Mouse (Mus musculus): ENCODE data around the gene Mief2.
A peak's percentile ranks its signal among the peaks of the same experiment; 100 is the strongest.

The Mief2 gene

DNA sequence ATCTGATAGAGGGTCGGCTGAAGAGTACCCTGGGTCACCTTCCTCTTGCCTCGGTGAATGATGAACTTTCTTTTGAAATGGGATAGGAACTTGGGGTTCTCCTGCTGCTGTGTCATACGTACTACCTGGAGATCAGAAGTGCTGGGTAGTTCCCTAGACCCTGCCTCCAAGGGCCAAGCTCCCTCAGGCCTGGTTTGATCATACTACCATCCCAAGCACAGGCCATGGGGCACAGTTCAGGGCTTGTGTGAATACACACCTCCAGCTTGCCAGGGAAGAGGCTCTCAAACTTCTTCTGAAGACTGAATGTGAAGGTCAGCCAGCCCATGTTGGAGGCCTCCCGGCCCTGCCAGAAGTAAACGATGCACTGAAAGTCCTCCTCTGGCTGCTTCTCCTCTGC, 12.4 kb upstream of the Mief2 start:
- no peak for DNase-seq (ENCODE audit: extremely low read depth, low read depth)

GRCm38 (mm10) chr11:60719263-60719662, 8.9 kb upstream of the Mief2 start:
- DNase-seq (ENCODE audit: extremely low read depth, low read depth), result no peak

GRCm38 (mm10) chr11:60726601-60727391, 1.4 kb upstream of the Mief2 start, which contains the start of gene Flii:
Flii (minus strand) TSS chr11:60727263.
- peak; percentile 31 for DNase-seq (ENCODE audit: extremely low read depth, low read depth)

DNA sequence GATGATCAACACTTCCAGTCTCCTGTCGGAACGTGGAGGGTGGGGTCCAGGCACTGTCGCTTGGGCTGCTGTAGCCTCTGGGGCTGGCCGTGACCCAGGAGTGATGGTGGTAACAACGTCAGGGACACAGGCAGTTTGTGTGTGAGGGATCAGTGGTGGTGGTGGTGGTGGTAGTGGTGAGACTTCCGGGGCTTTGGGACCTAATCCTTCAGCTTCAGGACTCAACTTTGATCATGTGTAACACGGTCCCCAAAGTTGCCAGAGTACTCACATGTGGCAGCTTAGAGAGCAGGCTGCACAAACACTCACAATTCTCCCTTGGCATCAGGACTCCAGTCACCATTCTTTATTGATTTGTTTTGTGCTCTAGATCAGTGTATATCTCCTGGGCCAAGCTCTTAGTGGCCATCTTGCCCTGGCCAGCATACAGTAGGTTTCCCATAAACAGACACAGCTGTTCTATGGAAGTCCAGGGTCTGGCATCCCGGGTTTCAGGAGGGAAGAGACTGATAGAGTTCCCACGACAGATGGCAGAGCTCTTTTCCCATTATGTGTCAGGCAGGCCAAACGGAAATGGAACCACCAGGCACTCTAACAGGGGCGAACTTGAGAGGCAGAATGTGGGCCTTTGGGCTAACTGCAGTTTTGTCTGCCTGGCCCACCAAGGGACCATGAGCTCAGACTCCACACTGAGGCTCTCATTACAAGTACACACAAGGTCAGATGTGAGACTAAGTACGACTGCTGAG, 632 bp upstream of the Mief2 start:
- DNase-seq (ENCODE audit: extremely low read depth, low read depth), result peak; percentile 33

DNA sequence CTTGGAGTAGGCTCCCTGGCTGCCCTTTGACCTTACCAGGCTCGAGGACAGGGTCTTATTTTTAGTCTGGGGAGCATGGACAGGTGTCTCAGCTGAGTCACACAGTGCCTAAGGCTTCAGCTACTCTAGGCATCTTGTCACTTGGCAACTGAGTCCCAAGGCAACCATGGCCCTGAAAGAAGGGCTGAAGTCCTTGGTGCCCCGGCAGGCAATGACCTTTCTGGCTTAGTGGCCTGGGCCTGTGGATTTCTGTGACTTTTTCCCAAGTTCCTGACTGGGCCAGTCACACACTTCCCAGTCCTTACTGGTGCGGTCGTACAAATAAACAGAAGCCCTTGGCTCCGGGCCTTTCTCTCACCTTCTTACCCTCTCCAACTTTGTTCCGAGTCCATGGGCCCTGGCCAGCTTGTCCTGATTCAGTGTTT, 1.0 kb downstream of the Mief2 start:
- no peak for DNase-seq (ENCODE audit: extremely low read depth, low read depth)

GRCm38 (mm10) chr11:60730169-60730568, 2.0 kb downstream of the Mief2 start:
- DNase-seq (ENCODE audit: extremely low read depth, low read depth), result no peak

GRCm38 (mm10) chr11:60731251-60731650, 3.1 kb downstream of the Mief2 start:
- DNase-seq (ENCODE audit: extremely low read depth, low read depth), result no peak

GRCm38 (mm10) chr11:60734206-60734605, 6.0 kb downstream of the Mief2 start:
- no peak for DNase-seq (ENCODE audit: extremely low read depth, low read depth)

- no peak for DNase-seq (ENCODE audit: extremely low read depth, low read depth)
Measured at GRCm38 (mm10) chr11:60735191-60735590, 7.0 kb downstream of the Mief2 start.

DNA sequence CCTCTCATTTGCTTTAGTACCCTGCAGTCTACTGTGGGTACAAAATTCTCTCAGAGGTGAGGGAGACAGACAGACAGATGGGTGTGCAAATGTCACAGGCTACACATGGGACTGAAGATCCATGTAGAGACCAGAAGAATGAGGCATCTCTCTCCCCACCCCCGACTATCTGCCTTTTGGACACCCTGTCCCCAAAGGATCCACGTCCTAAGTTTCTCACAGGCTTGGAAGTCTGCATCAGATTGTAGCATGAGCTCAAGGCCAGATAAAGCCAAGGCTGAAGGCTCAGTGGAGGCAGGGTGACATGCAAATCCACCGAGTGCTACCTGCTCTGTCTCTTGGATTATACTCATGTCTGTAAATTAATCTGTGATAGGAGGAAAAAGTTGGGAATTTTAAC, 8.3 kb downstream of the Mief2 start:
- no peak for DNase-seq (ENCODE audit: extremely low read depth, low read depth)

- DNase-seq (ENCODE audit: extremely low read depth, low read depth), result no peak
Measured at GRCm38 (mm10) chr11:60737450-60737849, 9.3 kb downstream of the Mief2 start.

DNA sequence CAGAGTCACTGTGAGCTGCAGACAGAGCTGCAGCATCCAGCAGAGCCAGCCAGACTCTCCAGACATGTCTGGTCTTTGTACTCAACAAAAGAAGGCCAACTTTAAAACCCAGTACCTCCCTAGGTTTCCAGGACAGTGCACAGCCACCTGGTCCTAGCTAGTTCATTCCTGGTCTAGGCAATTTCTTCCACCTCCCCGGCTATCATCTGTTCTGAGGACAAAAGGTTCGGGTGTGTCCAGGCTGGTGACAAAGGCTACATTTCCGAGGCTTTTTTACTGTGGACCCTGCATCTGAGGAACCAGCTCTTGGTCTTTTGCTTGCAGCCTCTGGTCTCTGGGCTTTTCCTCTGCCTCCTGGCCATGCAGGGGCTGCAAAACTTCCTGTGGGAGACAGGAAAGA, 12.1 kb downstream of the Mief2 start:
- DNase-seq (ENCODE audit: extremely low read depth, low read depth), result no peak

DNA sequence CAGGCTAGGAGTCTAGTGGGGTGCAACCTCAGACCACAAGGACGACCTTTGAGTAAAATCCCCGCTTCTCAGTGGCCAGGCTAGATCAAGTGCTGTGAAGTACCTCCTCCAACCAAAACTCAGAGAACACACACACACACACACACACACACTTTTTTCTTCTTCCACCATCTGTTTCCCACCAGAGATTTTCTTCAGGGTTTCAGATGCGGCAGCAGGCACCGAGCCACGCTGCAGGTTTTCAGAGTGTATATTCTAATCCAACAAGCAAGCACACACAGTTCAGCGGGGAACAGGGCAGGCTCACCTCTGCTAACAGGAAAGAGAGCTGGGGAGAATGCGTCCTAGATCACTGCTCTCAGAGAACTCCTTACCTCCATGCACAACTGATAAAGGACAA, 27.4 kb downstream of the Mief2 start:
- no peak for DNase-seq (ENCODE audit: extremely low read depth, low read depth)

- no peak for DNase-seq (ENCODE audit: extremely low read depth, low read depth)
Measured at GRCm38 (mm10) chr11:60761681-60762080, 33.5 kb downstream of the Mief2 start.

DNA sequence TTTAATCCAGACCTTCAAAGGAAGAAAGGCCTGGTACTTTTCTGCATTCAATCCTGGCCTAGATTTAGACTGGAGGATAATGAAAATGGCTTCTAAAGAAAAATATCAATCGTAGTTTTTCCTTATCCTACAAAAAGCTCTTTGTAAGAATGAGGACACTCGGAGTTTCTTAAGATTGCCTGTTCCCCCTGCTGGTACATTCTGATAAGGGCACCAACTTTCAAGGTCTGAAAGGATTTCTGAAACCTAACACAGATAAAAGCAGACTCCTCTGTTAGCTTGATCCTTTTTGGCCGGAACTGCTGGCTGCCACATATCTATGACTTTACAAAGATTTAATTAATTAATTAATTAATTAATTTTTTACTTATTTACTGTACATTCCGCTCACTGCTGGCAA, 38.8 kb downstream of the Mief2 start:
- DNase-seq (ENCODE audit: extremely low read depth, low read depth), result no peak

DNA sequence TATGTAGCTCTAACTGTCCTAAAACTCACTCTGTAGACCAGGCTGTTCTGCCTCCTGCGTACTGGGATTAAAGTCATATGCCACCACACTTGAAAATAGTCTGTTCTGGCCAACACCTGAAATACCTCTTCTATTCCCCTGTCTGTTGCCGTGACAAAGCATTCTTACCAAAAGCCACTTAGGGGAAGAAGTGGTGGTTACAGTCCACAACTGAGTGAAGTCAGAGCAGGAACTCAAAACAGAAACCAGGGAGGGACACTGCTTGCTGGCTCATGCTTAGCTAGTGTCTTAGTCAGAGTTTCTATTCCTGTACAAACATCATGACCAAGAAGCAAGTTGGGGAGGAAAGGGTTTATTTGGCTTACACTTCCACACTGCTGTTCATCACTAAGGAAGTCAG, 41.1 kb downstream of the Mief2 start:
- no peak for DNase-seq (ENCODE audit: extremely low read depth, low read depth)

GRCm38 (mm10) chr11:60770776-60771175, 42.6 kb downstream of the Mief2 start:
- no peak for DNase-seq (ENCODE audit: extremely low read depth, low read depth)

GRCm38 (mm10) chr11:60772161-60772560, 44.0 kb downstream of the Mief2 start:
- DNase-seq (ENCODE audit: extremely low read depth, low read depth), result no peak

DNA sequence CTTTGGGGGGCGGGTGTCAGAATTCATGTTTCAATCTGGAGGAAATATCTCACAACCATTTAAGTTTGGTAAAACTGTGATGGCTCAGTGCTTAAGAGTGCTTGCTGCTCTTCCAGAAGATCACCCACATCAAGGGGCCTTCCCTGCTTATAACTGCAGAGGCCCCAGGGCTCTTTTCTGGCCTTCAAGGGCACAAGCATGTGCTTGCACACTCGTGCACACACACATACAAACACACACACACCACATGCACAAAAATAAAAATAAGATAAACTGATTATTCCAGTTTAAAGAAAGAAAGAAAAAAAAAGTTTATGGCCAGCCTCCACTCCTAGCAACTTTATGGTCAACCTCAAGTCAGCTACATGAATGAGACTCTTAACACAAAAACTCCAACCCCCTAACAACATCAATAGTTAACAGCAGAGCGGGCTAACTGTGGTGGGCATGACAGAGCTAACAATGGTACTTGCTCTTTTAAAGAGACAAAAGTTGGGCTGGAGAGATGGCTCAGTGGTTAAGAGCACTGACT, 46.0 kb downstream of the Mief2 start:
- no peak for DNase-seq (ENCODE audit: extremely low read depth, low read depth)

DNA sequence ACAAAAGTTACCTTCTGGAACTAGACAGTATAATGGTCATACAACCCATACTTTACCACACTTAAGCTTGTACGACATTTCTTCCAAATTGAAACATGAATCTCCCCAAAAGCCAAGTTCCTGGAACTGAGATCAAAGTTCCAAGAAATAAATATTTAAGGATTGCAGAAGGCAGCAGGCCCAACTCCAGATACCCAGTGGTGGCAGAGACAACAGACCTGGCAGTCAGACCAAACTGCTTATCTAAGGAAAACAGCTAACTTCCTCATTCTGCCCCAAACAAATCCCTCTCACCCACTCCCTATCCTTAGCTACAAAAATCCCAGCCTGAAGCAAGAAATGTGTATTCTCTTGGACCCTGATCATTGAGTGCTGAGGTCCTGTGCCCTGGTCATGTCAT, 46.6 kb downstream of the Mief2 start:
- DNase-seq (ENCODE audit: extremely low read depth, low read depth), result peak; percentile 88

DNA sequence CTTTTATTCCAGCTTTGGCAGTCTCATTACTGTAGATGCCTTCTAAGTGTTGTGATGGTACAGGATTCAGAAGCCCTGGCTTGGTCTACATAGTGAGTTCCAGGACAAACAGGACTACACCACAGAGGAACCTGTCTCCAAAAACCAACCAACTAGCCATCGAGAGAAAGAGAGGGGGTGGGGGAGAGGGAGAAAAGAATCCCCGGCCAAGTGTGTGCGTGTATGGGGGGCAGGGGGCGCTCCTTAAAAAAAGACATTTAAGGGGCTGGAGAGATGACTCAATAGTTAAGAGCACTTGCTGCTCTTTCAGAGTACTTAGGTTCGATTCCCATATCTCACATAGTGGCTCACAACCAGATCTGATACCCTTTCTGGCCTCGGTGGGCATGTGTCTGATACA, 47.4 kb downstream of the Mief2 start:
- no peak for DNase-seq (ENCODE audit: extremely low read depth, low read depth)

DNA sequence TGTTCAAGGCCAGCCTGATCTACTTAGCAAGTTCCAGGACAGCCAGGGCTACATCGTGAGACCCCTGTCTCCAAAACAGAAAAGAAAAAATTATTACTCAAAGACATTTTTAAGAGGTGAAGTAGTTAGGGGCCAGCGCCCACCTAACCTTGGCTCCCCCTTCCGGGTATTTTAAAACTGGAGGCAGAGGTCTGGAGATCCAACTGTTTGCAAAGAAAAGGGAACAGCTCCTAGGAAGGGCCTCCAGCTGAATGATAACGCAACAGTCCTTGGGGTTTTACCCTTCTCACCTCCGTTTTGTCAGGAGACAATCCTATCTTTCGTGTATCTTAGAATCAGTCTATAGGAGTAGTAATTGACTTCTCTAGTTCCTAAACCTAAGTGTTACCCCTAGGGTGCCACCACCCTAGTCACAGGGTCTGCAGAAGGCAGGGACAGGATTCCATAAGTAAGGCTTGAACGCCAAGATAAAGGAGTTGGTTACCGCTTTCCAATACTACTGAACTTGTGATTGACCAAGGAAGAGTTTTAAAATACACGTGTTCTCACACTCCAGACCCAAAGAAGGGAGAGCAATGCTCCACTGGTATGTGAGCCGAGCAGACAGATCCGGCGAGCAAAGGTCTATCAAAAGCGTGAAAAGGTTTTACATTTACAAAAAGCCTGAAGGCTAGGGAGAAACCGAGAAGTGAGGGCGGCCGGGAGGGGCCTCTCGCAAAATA, 48.1 kb downstream of the Mief2 start:
- no peak for DNase-seq (ENCODE audit: extremely low read depth, low read depth)
